Mouse (Mus musculus) liver, postnatal 0 days (tissue): ENCODE measurements around the gene Spint4. TPM values are rescaled to one million over a fixed set of nuclear protein-coding genes. Genes with fewer than 3 reads are reported as not detected.

Experiments used
- ATAC-seq: fragments of 200-750 bp; cut with Nextera tagmentation; 2 replicates; pipeline ENCODE4 v1.8.0; 2017; ENCODE audit warnings: mild to moderate bottlenecking, moderate library complexity
- DNase-seq: peaks from one replicate; pipeline ENCODE4 v3.0.0-alpha.2; 2016
- H3K27ac ChIP-seq: fragments of 300-500 bp; sonication (generic); 2 replicates; pipeline ENCODE4 v1.5.1; 2014; ENCODE audit warnings: antibody characterized with exemption, moderate library complexity, mild to moderate bottlenecking, low read depth
- H3K27me3 ChIP-seq: fragments of 300-500 bp; sonication (generic); 2 replicates; pipeline ENCODE4 v1.6.1; 2014; ENCODE audit warnings: low read length, control low read depth, mixed read lengths; ENCODE audit not compliant: insufficient read depth
- H3K36me3 ChIP-seq: fragments of 300-500 bp; sonication (generic); replicated peaks from 2 replicates; pipeline ENCODE4 v1.6.1; 2014; ENCODE audit warnings: mild to moderate bottlenecking, control low read depth, low read length, moderate library complexity, mixed read lengths; ENCODE audit not compliant: insufficient read depth
- H3K4me1 ChIP-seq: fragments of 300-500 bp; sonication (generic); 2 replicates; pipeline ENCODE4 v1.6.1; 2014; ENCODE audit warnings: antibody characterized with exemption, mild to moderate bottlenecking, control low read depth; ENCODE audit not compliant: insufficient read depth
- H3K4me2 ChIP-seq: fragments of 300-500 bp; sonication (generic); 2 replicates; pipeline ENCODE4 v1.6.1; 2014; ENCODE audit warnings: low read depth, mild to moderate bottlenecking, low read length, moderate library complexity, mixed read lengths
- H3K4me3 ChIP-seq: fragments of 300-500 bp; sonication (generic); 2 replicates; pipeline ENCODE4 v1.5.1; 2014; ENCODE audit warnings: low read depth, low read length
- H3K9ac ChIP-seq: fragments of 300-500 bp; sonication (generic); replicated peaks from 2 replicates; pipeline ENCODE4 v1.6.1; 2014; ENCODE audit warnings: mild to moderate bottlenecking, moderate library complexity
- H3K9me3 ChIP-seq: fragments of 300-500 bp; sonication (generic); 2 replicates; pipeline ENCODE4 v1.6.1; 2016; ENCODE audit warnings: mild to moderate bottlenecking, control low read depth, low read length, mixed read lengths
- CTCF ChIP-seq: sonication (generic); IDR thresholded peaks from 2 replicates; pipeline ENCODE4 v1.5.1; 2016; ENCODE audit warnings: antibody characterized with exemption, low read depth
- EP300 ChIP-seq: IDR thresholded peaks from 2 replicates; pipeline ENCODE4 v1.6.1; 2016; ENCODE audit warnings: antibody characterized with exemption, low read depth, mild to moderate bottlenecking
- WGBS: fragments of 180-500 bp; shearing (Covaris S2); extraction: QIAGEN DNeasy Blood & Tissue Kit; methylation state at CpG from one replicate; pipeline ENCODE4 v1.1.7; 2014; ENCODE audit not compliant: insufficient replicate concordance; 5-methylcytosine and 5-hydroxymethylcytosine counted together
- polyA plus RNA-seq: library from polyadenylated mRNA; unstranded; fragments of >200 nt; fragmentation: Nextera tagmentation; extraction: Ambion mirVana; gene quantifications from 2 replicates; pipeline ENCODE4 v1.2.1, GENCODE M21; 2015

The Spint4 gene
- polyA plus RNA-seq, 1 experiment from 2014 or later: not detected

GRCm38 (mm10) chr2:164676103-164676502, 22.2 kb upstream of the Spint4 start:
- no peak for TF ChIP-seq EP300
- peak; percentile 55 for TF ChIP-seq CTCF
- Histone ChIP-seq H3K36me3 (no peaks in the 10 kb centered on the region), H3K27ac (no peak overlapping the region), H3K9ac (no peak overlapping the region), H3K4me1 (peaks cover 7% of the 10 kb centered on the region), H3K4me2 (no peak overlapping the region), H3K9me3 (no peaks in the 10 kb centered on the region), H3K27me3 (no peaks in the 10 kb centered on the region), H3K4me3 (no peak overlapping the region)
- no peak for ATAC-seq
- no peak for DNase-seq
- WGBS: 73% methylated on average over 7 of the region's 7 CpGs

GRCm38 (mm10) chr2:164676916-164677685, 21.2 kb upstream of the Spint4 start:
- DNase-seq: no peak
- no peak for ATAC-seq
- Histone ChIP-seq H3K27me3 (no peaks in the 10 kb centered on the region), H3K36me3 (no peaks in the 10 kb centered on the region), H3K4me3 (no peak overlapping the region), H3K27ac (no peak overlapping the region), H3K9me3 (no peaks in the 10 kb centered on the region), H3K4me2 (no peak overlapping the region), H3K9ac (no peak overlapping the region), H3K4me1 (peaks cover 7% of the 10 kb centered on the region)
- TF ChIP-seq EP300: no peak
- no peak for TF ChIP-seq CTCF
- 72% methylated on average over 16 of the region's 16 CpGs for WGBS

GRCm38 (mm10) chr2:164678848-164679625, 19.3 kb upstream of the Spint4 start:
- peak overlapping the region; percentile 60 for H3K4me2 ChIP-seq
- no peak overlapping the region for H3K9ac ChIP-seq
- ATAC-seq (peak; percentile 80), DNase-seq (peak; percentile 88)
- H3K4me1 ChIP-seq: peaks cover 7% of the 10 kb centered on the region
- no peaks in the 10 kb centered on the region for H3K36me3 ChIP-seq
- no peaks in the 10 kb centered on the region for H3K9me3 ChIP-seq
- peak; percentile 87 for TF ChIP-seq CTCF
- TF ChIP-seq EP300: no peak
- peak overlapping the region; percentile 20; the same call in 1 of the 2 replicates for H3K4me3 ChIP-seq
- no peaks in the 10 kb centered on the region for H3K27me3 ChIP-seq
- 18% methylated on average over 19 of the region's 19 CpGs for WGBS
- peak overlapping the region; percentile 62; the same call in 1 of the 2 replicates for H3K27ac ChIP-seq

GRCm38 (mm10) chr2:164679906-164680305, 18.4 kb upstream of the Spint4 start:
- no peak overlapping the region for H3K4me3 ChIP-seq
- ATAC-seq: peak; percentile 59
- peaks cover 7% of the 10 kb centered on the region for H3K4me1 ChIP-seq
- DNase-seq: peak; percentile 47
- H3K4me2 ChIP-seq: no peak overlapping the region
- no peak overlapping the region for H3K27ac ChIP-seq
- TF ChIP-seq CTCF (no peak), EP300 (no peak)
- 13% methylated on average over 3 of the region's 3 CpGs for WGBS
- H3K36me3 ChIP-seq: no peaks in the 10 kb centered on the region
- H3K27me3 ChIP-seq: no peaks in the 10 kb centered on the region
- H3K9ac ChIP-seq: no peak overlapping the region
- H3K9me3 ChIP-seq: no peaks in the 10 kb centered on the region

GRCm38 (mm10) chr2:164684807-164685206, 13.5 kb upstream of the Spint4 start, which contains the start of gene Wfdc13:
Gene Wfdc13 (plus strand): TSS chr2:164685107.
- Histone ChIP-seq H3K4me1 (no peaks in the 10 kb centered on the region), H3K9me3 (no peaks in the 10 kb centered on the region), H3K27ac (no peak within 1 kb of the TSS), H3K9ac (no peak within 1 kb of the TSS), H3K27me3 (no peaks in the 10 kb centered on the region), H3K4me3 (no peak within 1 kb of the TSS), H3K36me3 (no peaks in the 10 kb centered on the region), H3K4me2 (no peak within 1 kb of the TSS)
- TF ChIP-seq CTCF (no peak), EP300 (no peak)
- DNase-seq: no peak
- WGBS: 52% methylated on average over 3 of the region's 3 CpGs
- ATAC-seq: no peak

- ATAC-seq (no peak), DNase-seq (no peak)
- H3K9me3 ChIP-seq: no peaks in the 10 kb centered on the region
- TF ChIP-seq EP300: no peak
- no peak for TF ChIP-seq CTCF
- H3K4me1 ChIP-seq: no peaks in the 10 kb centered on the region
- no peaks in the 10 kb centered on the region for H3K36me3 ChIP-seq
- no peak overlapping the region for H3K4me2 ChIP-seq
- H3K27me3 ChIP-seq: no peaks in the 10 kb centered on the region
- no peak overlapping the region for H3K4me3 ChIP-seq
- WGBS: 69% methylated on average over 5 of the region's 5 CpGs
- no peak overlapping the region for H3K27ac ChIP-seq
- no peak overlapping the region for H3K9ac ChIP-seq
Observed at GRCm38 (mm10) chr2:164700959-164701358, 2.7 kb downstream of the Spint4 start.
